Mouse (Mus musculus): ENCODE data around the gene Gm44790. TPM values are rescaled to one million over a fixed set of nuclear protein-coding genes. Genes with fewer than 3 reads are reported as not detected.
A peak's percentile ranks its signal among the peaks of the same experiment; 100 is the strongest.

Gene Gm44790
- polyA plus RNA-seq, 1 experiment from 2014 or later, result 0.37 TPM

GRCm38 (mm10) chr6:86391326-86391725 lies 35.1 kb upstream of the Gm44790 start:
- 94% methylated on average over 5 of the region's 5 CpGs for WGBS
- Histone ChIP-seq H3K4me3 (ENCODE audit: low read depth, low read length) (no peak overlapping the region), H3K27ac (ENCODE audit: low read depth, low read length) (no peak overlapping the region), H3K4me2 (ENCODE audit: low read depth, low read length, severe bottlenecking) (no peak overlapping the region), H3K36me3 (ENCODE audit: control insufficient read depth, insufficient read depth, low read length) (peaks cover 26% of the 10 kb centered on the region), H3K9ac (ENCODE audit: low read length) (no peak overlapping the region), H3K9me3 (ENCODE audit: control insufficient read depth, low read length) (no peaks in the 10 kb centered on the region), H3K4me1 (replicated peaks; ENCODE audit: control insufficient read depth, insufficient read depth, low read length) (no peaks in the 10 kb centered on the region), H3K27me3 (ENCODE audit: control insufficient read depth, insufficient read depth, low read length) (no peaks in the 10 kb centered on the region)
- DNase-seq (ENCODE audit: low spot score) (no peak), ATAC-seq (replicated peaks; ENCODE audit: low FRiP score) (no peak)

- DNase-seq (ENCODE audit: low spot score), result no peak
- Histone ChIP-seq H3K9ac (ENCODE audit: low read length) (no peak overlapping the region), H3K4me2 (ENCODE audit: low read depth, low read length, severe bottlenecking) (no peak overlapping the region), H3K4me1 (replicated peaks; ENCODE audit: control insufficient read depth, insufficient read depth, low read length) (no peaks in the 10 kb centered on the region), H3K9me3 (ENCODE audit: control insufficient read depth, low read length) (no peaks in the 10 kb centered on the region), H3K27me3 (ENCODE audit: control insufficient read depth, insufficient read depth, low read length) (no peaks in the 10 kb centered on the region), H3K27ac (ENCODE audit: low read depth, low read length) (no peak overlapping the region), H3K4me3 (ENCODE audit: low read depth, low read length) (no peak overlapping the region), H3K36me3 (ENCODE audit: control insufficient read depth, insufficient read depth, low read length) (peaks cover 21% of the 10 kb centered on the region; the same call in 1 of the 2 replicates)
- ATAC-seq (replicated peaks; ENCODE audit: low FRiP score), result no peak
- 100% methylated on average over 1 of the region's 1 CpGs for WGBS
Observed at GRCm38 (mm10) chr6:86393187-86393586, 33.3 kb upstream of the Gm44790 start.

GRCm38 (mm10) chr6:86394078-86394720 lies 32.3 kb upstream of the Gm44790 start:
- H3K9ac ChIP-seq (ENCODE audit: low read length), result no peak overlapping the region
- H3K27ac ChIP-seq (ENCODE audit: low read depth, low read length), result no peak overlapping the region
- no peak overlapping the region for H3K4me2 ChIP-seq (ENCODE audit: low read depth, low read length, severe bottlenecking)
- H3K4me3 ChIP-seq (ENCODE audit: low read depth, low read length), result no peak overlapping the region
- peaks cover 19% of the 10 kb centered on the region; the same call in 1 of the 2 replicates for H3K36me3 ChIP-seq (ENCODE audit: control insufficient read depth, insufficient read depth, low read length)
- 94% methylated on average over 17 of the region's 17 CpGs for WGBS
- ATAC-seq (replicated peaks; ENCODE audit: low FRiP score) (no peak), DNase-seq (ENCODE audit: low spot score) (no peak)
- H3K4me1 ChIP-seq (replicated peaks; ENCODE audit: control insufficient read depth, insufficient read depth, low read length), result no peaks in the 10 kb centered on the region
- H3K9me3 ChIP-seq (ENCODE audit: control insufficient read depth, low read length), result no peaks in the 10 kb centered on the region
- no peaks in the 10 kb centered on the region for H3K27me3 ChIP-seq (ENCODE audit: control insufficient read depth, insufficient read depth, low read length)

- Histone ChIP-seq H3K4me3 (ENCODE audit: low read depth, low read length) (no peak overlapping the region), H3K27ac (ENCODE audit: low read depth, low read length) (no peak overlapping the region), H3K36me3 (ENCODE audit: control insufficient read depth, insufficient read depth, low read length) (peaks cover 17% of the 10 kb centered on the region; the same call in 1 of the 2 replicates), H3K9me3 (ENCODE audit: control insufficient read depth, low read length) (no peaks in the 10 kb centered on the region), H3K9ac (ENCODE audit: low read length) (no peak overlapping the region), H3K27me3 (ENCODE audit: control insufficient read depth, insufficient read depth, low read length) (no peaks in the 10 kb centered on the region), H3K4me2 (ENCODE audit: low read depth, low read length, severe bottlenecking) (peak overlapping the region; percentile 79), H3K4me1 (replicated peaks; ENCODE audit: control insufficient read depth, insufficient read depth, low read length) (no peaks in the 10 kb centered on the region)
- DNase-seq (ENCODE audit: low spot score), result no peak
- 87% methylated on average over 9 of the region's 9 CpGs for WGBS
- no peak for ATAC-seq (replicated peaks; ENCODE audit: low FRiP score)
Observed at GRCm38 (mm10) chr6:86395021-86395420, 31.4 kb upstream of the Gm44790 start.

GRCm38 (mm10) chr6:86395969-86396368 lies 30.5 kb upstream of the Gm44790 start:
- peak overlapping the region; percentile 79 for H3K9ac ChIP-seq (ENCODE audit: low read length)
- no peaks in the 10 kb centered on the region for H3K4me1 ChIP-seq (replicated peaks; ENCODE audit: control insufficient read depth, insufficient read depth, low read length)
- peaks cover 15% of the 10 kb centered on the region; the same call in 1 of the 2 replicates for H3K36me3 ChIP-seq (ENCODE audit: control insufficient read depth, insufficient read depth, low read length)
- WGBS, result 40% methylated on average over 10 of the region's 10 CpGs
- no peaks in the 10 kb centered on the region for H3K27me3 ChIP-seq (ENCODE audit: control insufficient read depth, insufficient read depth, low read length)
- no peak for ATAC-seq (replicated peaks; ENCODE audit: low FRiP score)
- H3K27ac ChIP-seq (ENCODE audit: low read depth, low read length), result peak overlapping the region; percentile 81; the same call in 1 of the 2 replicates
- H3K4me2 ChIP-seq (ENCODE audit: low read depth, low read length, severe bottlenecking), result peak overlapping the region; percentile 79
- peak overlapping the region; percentile 73 for H3K4me3 ChIP-seq (ENCODE audit: low read depth, low read length)
- H3K9me3 ChIP-seq (ENCODE audit: control insufficient read depth, low read length), result no peaks in the 10 kb centered on the region
- no peak for DNase-seq (ENCODE audit: low spot score)

- peak; percentile 95 for ATAC-seq (replicated peaks; ENCODE audit: low FRiP score)
- DNase-seq (ENCODE audit: low spot score), result peak; percentile 93
- Histone ChIP-seq H3K36me3 (ENCODE audit: control insufficient read depth, insufficient read depth, low read length) (peaks cover 8% of the 10 kb centered on the region; the same call in 1 of the 2 replicates), H3K4me1 (replicated peaks; ENCODE audit: control insufficient read depth, insufficient read depth, low read length) (no peaks in the 10 kb centered on the region), H3K27ac (ENCODE audit: low read depth, low read length) (peak within 1 kb of the TSS; percentile 81), H3K4me3 (ENCODE audit: low read depth, low read length) (peak within 1 kb of the TSS; percentile 73), H3K9me3 (ENCODE audit: control insufficient read depth, low read length) (no peaks in the 10 kb centered on the region), H3K4me2 (ENCODE audit: low read depth, low read length, severe bottlenecking) (peak within 1 kb of the TSS; percentile 79), H3K9ac (ENCODE audit: low read length) (peak within 1 kb of the TSS; percentile 79), H3K27me3 (ENCODE audit: control insufficient read depth, insufficient read depth, low read length) (no peaks in the 10 kb centered on the region)
- WGBS, result under 1% methylated on average over 51 of the region's 51 CpGs
Observed at GRCm38 (mm10) chr6:86396581-86397256, 29.7 kb upstream of the Gm44790 start, which contains the start of gene Pcyox1. Gene Pcyox1 (minus strand): TSS chr6:86397154.

GRCm38 (mm10) chr6:86397257-86397980 lies 29.0 kb upstream of the Gm44790 start:
- no peak for DNase-seq (ENCODE audit: low spot score)
- Histone ChIP-seq H3K9ac (ENCODE audit: low read length) (peak overlapping the region; percentile 79), H3K36me3 (ENCODE audit: control insufficient read depth, insufficient read depth, low read length) (peaks cover 4% of the 10 kb centered on the region; the same call in 1 of the 2 replicates)

GRCm38 (mm10) chr6:86398986-86399385 lies 27.5 kb upstream of the Gm44790 start:
- Histone ChIP-seq H3K4me3 (ENCODE audit: low read depth, low read length) (no peak overlapping the region), H3K4me2 (ENCODE audit: low read depth, low read length, severe bottlenecking) (no peak overlapping the region), H3K36me3 (ENCODE audit: control insufficient read depth, insufficient read depth, low read length) (no peaks in the 10 kb centered on the region), H3K27ac (ENCODE audit: low read depth, low read length) (no peak overlapping the region), H3K9ac (ENCODE audit: low read length) (no peak overlapping the region), H3K4me1 (replicated peaks; ENCODE audit: control insufficient read depth, insufficient read depth, low read length) (no peaks in the 10 kb centered on the region), H3K9me3 (ENCODE audit: control insufficient read depth, low read length) (no peaks in the 10 kb centered on the region), H3K27me3 (ENCODE audit: control insufficient read depth, insufficient read depth, low read length) (no peaks in the 10 kb centered on the region)
- WGBS, result 86% methylated on average over 2 of the region's 2 CpGs
- DNase-seq (ENCODE audit: low spot score) (no peak), ATAC-seq (replicated peaks; ENCODE audit: low FRiP score) (no peak)

More at GRCm38 (mm10) chr6:86397257-86397980, 29.0 kb upstream of the Gm44790 start:
- 8% methylated on average over 14 of the region's 14 CpGs for WGBS
- H3K27ac ChIP-seq (ENCODE audit: low read depth, low read length), result no peak overlapping the region
- H3K4me2 ChIP-seq (ENCODE audit: low read depth, low read length, severe bottlenecking), result peak overlapping the region; percentile 79
- no peaks in the 10 kb centered on the region for H3K4me1 ChIP-seq (replicated peaks; ENCODE audit: control insufficient read depth, insufficient read depth, low read length)
- ATAC-seq (replicated peaks; ENCODE audit: low FRiP score), result no peak
- no peaks in the 10 kb centered on the region for H3K27me3 ChIP-seq (ENCODE audit: control insufficient read depth, insufficient read depth, low read length)
- H3K4me3 ChIP-seq (ENCODE audit: low read depth, low read length), result peak overlapping the region; percentile 73
- no peaks in the 10 kb centered on the region for H3K9me3 ChIP-seq (ENCODE audit: control insufficient read depth, low read length)

Data from forebrain, embryonic 11.5 days (tissue).